Mouse (Mus musculus): ENCODE results near the gene Foxj3.

DNA sequence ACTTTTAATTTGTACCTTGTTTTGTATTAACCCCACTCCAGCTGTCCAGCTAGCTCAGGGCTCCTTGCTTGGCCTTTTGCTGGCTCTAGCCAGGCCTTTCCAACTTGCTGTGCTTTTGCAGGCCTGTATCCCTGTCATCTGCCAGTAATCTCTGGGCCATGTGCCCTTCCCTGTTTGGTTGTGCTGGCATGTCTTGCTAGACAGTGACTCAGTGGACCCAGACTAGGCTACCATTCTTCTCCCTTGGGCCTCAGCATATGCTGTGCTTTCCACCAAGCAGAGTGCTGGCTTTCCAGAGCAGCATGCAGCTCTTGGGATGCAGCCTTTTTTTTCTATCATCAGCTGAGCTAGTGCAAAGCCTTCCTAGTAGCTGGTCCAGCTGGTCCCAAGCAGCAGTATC lies 26.3 kb downstream of the Foxj3 start:
- no peak for TF ChIP-seq CTCF (IDR thresholded peaks at IDR 0.05; ENCODE audit: low read depth, low read length)
- no peak for TF ChIP-seq TAL1 (conservative IDR thresholded peaks at IDR 0.05; ENCODE audit: low read depth, low read length)

Measured in G1E (cell line).